Mouse (Mus musculus): ENCODE data around the gene Clasp1.

DNA sequence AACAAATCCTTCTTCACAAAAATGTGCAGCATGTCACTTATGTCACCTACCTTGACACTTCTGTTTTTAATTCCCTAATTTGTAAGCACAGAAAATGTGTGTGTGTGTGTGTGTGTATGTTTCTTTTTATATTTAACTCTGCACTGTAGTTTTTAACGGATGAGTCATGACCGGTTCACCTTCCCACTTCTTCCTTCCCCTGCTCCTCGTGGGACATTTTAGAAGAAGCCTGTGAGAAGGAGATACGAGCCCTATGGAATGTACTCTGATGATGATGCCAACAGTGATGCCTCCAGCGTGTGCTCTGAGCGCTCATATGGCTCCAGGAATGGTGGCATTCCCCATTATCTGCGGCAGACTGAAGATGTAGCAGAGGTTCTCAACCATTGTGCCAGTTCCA lies 154.0 kb downstream of the Clasp1 start:
- TF ChIP-seq CTCF (IDR thresholded peaks at IDR 0.05; ENCODE audit: extremely low read depth, insufficient read depth, insufficient read length, insufficient replicate concordance) (no peak), POLR2A (IDR thresholded peaks at IDR 0.05; ENCODE audit: low read depth, low read length) (no peak)

Measured in spleen, adult 2 months (tissue).